Mouse (Mus musculus) cerebellum, adult 2 months (tissue): ENCODE data around the gene Cldn14.

Source experiments
- CTCF ChIP-seq: fragments of 200-500 bp; IDR thresholded peaks from 2 replicates; pipeline ENCODE4 v1.5.1; 2011; ENCODE audit warnings: low read depth, mild to moderate bottlenecking, control low read depth, low read length, moderate library complexity, borderline replicate concordance; ENCODE audit not compliant: insufficient read depth
- POLR2A ChIP-seq: fragments of 200-500 bp; IDR thresholded peaks from 2 replicates; pipeline ENCODE4 v1.6.1; 2011; ENCODE audit warnings: low read length, control low read depth, borderline replicate concordance; ENCODE audit not compliant: insufficient read depth

DNA sequence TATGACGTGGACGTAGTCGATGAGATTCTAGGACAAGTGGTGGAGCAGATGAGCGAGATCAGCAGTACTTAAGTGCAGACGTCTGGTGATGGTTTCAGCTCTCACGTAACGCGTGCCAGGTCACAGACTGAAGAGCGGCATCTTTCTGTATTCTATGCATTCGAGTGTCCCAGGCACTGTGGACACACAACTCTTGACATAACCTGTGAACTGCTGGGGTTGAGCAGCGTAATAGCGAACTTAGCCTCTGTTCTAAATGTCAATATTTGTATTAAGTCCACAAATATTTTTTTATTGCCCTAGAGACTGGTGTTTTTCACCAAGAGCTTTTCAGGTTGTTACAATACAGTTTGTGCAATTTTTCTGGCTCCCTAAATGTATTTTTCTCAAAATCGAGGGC is 133.8 kb downstream of the Cldn14 start:
- no peak for TF ChIP-seq CTCF
- TF ChIP-seq POLR2A = no peak
